Mouse (Mus musculus) small intestine, adult 2 months (tissue): ENCODE measurements around the gene Ppp2r5b. TPM values are rescaled to one million over a fixed set of nuclear protein-coding genes. Genes with fewer than 3 reads are reported as not detected.

Source experiments
- H3K27ac ChIP-seq: fragments of 200-500 bp; 2 replicates; pipeline ENCODE4 v1.5.1; 2012; ENCODE audit warnings: low read depth, low read length, control low read depth, inconsistent platforms; ENCODE audit not compliant: insufficient read depth
- H3K27me3 ChIP-seq: fragments of 200-500 bp; 2 replicates; pipeline ENCODE4 v1.6.1; 2012; ENCODE audit warnings: mild to moderate bottlenecking, moderate library complexity, low read length, inconsistent platforms; ENCODE audit not compliant: control insufficient read depth, insufficient read depth
- H3K36me3 ChIP-seq: fragments of 200-500 bp; 2 replicates; pipeline ENCODE4 v1.6.1; 2012; ENCODE audit warnings: mild to moderate bottlenecking, low read length, control low read depth, inconsistent platforms; ENCODE audit not compliant: control insufficient read depth, insufficient read depth
- H3K4me1 ChIP-seq: fragments of 200-500 bp; 2 replicates; pipeline ENCODE4 v1.6.1; 2012; ENCODE audit warnings: low read length, inconsistent platforms, mixed read lengths; ENCODE audit not compliant: control insufficient read depth, insufficient read depth, insufficient read length
- H3K4me3 ChIP-seq: fragments of 200-500 bp; 2 replicates; pipeline ENCODE4 v1.5.1; 2012; ENCODE audit warnings: low read depth, mild to moderate bottlenecking, control low read depth, inconsistent platforms, low read length, moderate library complexity
- CTCF ChIP-seq: fragments of 200-500 bp; IDR thresholded peaks from 2 replicates; pipeline ENCODE4 v1.5.1; 2012; ENCODE audit warnings: low read depth, mild to moderate bottlenecking, control low read depth, inconsistent platforms, low read length, moderate library complexity, mixed read lengths; ENCODE audit not compliant: insufficient replicate concordance, insufficient read length; ENCODE audit errors: extremely low read depth
- POLR2A ChIP-seq: fragments of 200-500 bp; IDR thresholded peaks from 2 replicates; pipeline ENCODE4 v1.6.1; 2012; ENCODE audit warnings: low read depth, mild to moderate bottlenecking, control low read depth, inconsistent platforms, low read length, moderate library complexity
- WGBS: fragments of 180-500 bp; shearing (Covaris S2); methylation state at CpG from one replicate; pipeline ENCODE4 v1.1.7; 2018; 5-methylcytosine and 5-hydroxymethylcytosine counted together
- polyA plus RNA-seq: library from polyadenylated mRNA; depleted of rRNA; stranded (reverse); fragments of >200 nt; gene quantifications from 2 replicates; pipeline ENCODE4 v1.2.3, GENCODE M21; 2012

Ppp2r5b gene
- polyA plus RNA-seq, 1 experiment = 112 TPM

DNA sequence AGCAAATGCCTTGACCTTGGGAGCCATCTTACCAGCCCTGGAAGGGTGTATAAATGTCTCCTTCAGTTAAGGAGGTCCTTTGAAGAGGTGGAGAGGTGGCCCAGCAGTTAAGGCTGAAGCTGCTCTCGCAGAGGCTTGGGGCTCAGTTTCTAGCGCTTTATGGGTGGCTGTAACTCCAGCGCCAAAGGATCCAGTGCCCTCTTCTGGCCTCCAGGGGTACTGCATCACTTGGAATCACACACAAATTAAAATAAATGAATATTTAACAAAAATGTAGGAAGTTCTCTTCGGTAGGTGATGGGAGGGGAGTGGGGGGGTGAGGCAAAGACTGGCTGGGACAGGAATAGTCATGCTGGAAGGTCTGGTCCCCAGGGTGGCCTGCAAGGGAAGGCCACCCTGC lies 25.3 kb upstream of the Ppp2r5b start:
- Histone ChIP-seq H3K27me3 (no peaks in the 10 kb centered on the region), H3K4me1 (peaks cover 5% of the 10 kb centered on the region; the same call in 1 of the 2 replicates), H3K4me3 (no peak overlapping the region), H3K27ac (no peak overlapping the region), H3K36me3 (peaks cover 65% of the 10 kb centered on the region)
- TF ChIP-seq CTCF = peak; percentile 47; the same call in 1 of the 2 replicates
- no peak for TF ChIP-seq POLR2A
- 84% methylated on average over 4 of the region's 4 CpGs for WGBS

DNA sequence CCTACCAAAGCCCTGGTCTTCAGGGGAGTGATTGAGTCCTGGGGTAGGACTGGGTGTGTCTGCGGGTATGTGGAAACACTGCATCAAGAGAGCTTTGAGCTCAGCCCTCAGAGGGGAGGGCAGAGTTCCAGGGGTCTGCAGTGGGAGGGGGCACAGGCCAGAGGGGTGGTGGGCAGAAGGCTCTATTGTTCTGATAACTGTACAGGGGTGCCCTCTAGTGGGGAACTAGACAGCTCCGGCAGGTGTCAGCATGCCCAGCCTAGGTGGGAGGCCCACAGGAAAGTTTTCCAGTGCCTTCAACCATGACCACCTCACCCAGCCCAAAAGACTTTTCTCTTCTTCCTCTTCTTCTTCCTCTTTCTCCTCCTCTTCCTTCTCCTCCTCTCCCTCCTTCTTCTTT lies 24.8 kb upstream of the Ppp2r5b start:
- no peak overlapping the region for H3K27ac ChIP-seq
- no peak overlapping the region for H3K4me3 ChIP-seq
- 62% methylated on average over 2 of the region's 2 CpGs for WGBS
- no peaks in the 10 kb centered on the region for H3K27me3 ChIP-seq
- peaks cover 66% of the 10 kb centered on the region for H3K36me3 ChIP-seq
- TF ChIP-seq POLR2A (no peak), CTCF (peak; percentile 72; the same call in 1 of the 2 replicates)
- H3K4me1 ChIP-seq = peaks cover 5% of the 10 kb centered on the region; the same call in 1 of the 2 replicates

DNA sequence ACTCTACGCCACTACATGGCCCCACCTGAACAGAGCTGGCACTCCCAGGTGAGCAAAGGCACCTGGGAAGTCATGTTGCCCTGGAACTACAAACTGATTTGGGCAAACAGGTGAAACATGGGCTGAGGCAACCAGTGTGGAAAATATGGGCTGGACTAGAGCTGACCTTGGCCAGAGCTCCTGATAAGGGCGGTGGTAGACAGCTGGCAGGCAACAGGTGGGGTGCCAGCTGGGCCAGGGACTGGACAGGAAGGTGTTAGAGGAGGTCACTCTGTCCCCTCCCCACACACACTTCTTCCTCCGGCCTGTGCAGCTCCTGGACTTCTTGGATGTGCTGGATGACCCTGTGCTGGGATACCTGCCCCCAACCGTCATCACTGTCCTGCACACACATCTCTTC lies 17.3 kb upstream of the Ppp2r5b start:
- H3K27ac ChIP-seq = no peak overlapping the region
- no peaks in the 10 kb centered on the region for H3K27me3 ChIP-seq
- 84% methylated on average over 4 of the region's 4 CpGs for WGBS
- H3K4me1 ChIP-seq = no peaks in the 10 kb centered on the region
- peaks cover 85% of the 10 kb centered on the region for H3K36me3 ChIP-seq
- TF ChIP-seq POLR2A = no peak
- no peak for TF ChIP-seq CTCF
- H3K4me3 ChIP-seq = no peak overlapping the region

DNA sequence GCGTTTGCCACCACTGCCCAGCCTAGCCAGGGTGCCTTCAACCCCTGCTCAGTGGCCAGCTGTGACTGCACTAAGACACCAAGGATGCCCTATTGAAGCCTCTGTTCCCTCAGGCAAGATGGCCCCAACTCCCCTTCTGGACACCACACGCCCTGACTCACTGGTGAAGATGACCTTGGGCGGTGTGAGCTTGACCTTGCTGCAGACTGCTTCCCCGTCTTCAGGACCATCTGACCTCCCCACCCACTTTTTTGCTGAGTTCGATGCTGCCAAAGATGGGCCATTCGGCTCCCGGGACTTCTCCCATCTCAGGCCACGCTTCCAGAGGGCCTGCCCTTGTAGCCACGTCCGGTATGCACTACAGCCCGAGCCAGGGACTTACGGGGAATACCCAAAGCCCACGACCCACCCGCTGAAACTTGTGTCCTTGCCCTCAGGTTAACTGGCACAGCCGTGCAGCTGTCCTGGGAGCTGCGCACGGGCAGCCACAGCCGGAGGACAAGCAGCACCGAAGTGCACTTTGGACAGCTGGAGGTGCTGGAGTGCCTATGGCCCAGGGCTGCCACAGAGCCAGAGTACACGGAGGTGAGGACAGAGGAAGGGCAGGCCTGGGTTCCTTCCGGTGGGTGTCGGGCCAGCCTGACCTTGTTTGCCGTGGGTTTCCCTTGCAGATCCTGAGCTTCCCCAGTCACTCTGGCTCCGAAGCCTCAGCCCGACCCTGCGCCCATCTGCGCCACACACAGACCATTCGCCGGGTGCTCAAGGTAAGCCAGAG lies 12.0 kb upstream of the Ppp2r5b start:
- no peaks in the 10 kb centered on the region for H3K27me3 ChIP-seq
- H3K36me3 ChIP-seq = peaks cover 64% of the 10 kb centered on the region
- H3K27ac ChIP-seq = no peak overlapping the region
- no peak overlapping the region for H3K4me3 ChIP-seq
- H3K4me1 ChIP-seq = peaks cover under 1% of the 10 kb centered on the region; the same call in 1 of the 2 replicates
- 94% methylated on average over 29 of the region's 29 CpGs for WGBS
- TF ChIP-seq POLR2A (no peak), CTCF (no peak)

DNA sequence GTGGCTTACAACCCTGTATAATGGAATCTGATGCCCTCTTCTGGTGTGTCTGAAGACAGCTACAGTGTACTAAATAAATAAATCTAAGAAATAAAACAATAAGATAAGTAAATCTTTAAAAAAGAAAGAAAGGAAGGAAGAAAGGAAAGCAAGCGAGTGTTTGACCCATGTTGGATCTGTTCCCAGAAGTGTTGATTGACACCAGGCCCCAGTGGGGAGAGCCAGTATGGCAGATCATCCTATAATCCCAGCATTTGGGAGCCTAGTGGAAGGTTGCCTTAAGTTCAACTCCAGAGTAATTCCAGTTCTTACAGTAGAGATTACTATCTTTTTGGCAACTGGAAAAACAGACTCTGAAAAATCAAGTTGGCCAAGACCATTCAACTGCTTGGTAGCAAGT lies 10.1 kb upstream of the Ppp2r5b start:
- H3K36me3 ChIP-seq = peaks cover 48% of the 10 kb centered on the region
- WGBS = 49% methylated on average over 1 of the region's 1 CpGs
- H3K4me1 ChIP-seq = peaks cover 5% of the 10 kb centered on the region; the same call in 1 of the 2 replicates
- H3K4me3 ChIP-seq = no peak overlapping the region
- no peak overlapping the region for H3K27ac ChIP-seq
- H3K27me3 ChIP-seq = no peaks in the 10 kb centered on the region
- TF ChIP-seq CTCF (no peak), POLR2A (no peak)

DNA sequence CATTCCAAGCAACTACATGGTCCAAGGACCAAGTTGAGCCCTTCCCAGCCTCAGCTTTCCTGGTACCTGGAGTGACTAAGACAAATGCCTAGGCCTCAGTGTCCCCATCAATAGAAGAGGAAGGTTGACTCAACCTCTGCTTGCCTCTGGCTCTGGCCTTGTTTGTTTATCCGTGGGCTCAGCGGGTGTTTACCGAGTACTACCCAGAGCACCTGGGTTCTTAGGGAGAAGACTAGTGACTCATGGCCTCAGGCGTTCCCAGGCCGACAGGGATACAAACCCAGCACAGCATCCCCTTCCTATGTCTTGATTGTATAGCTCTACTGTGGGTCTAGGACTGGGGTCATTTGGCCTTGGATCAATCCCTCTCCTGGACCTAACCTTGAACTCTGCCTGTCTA lies 7.6 kb upstream of the Ppp2r5b start:
- Histone ChIP-seq H3K27me3 (no peaks in the 10 kb centered on the region), H3K27ac (no peak overlapping the region), H3K4me3 (no peak overlapping the region), H3K4me1 (peaks cover 8% of the 10 kb centered on the region; the same call in 1 of the 2 replicates), H3K36me3 (peaks cover 33% of the 10 kb centered on the region)
- TF ChIP-seq POLR2A (no peak), CTCF (no peak)
- WGBS = 60% methylated on average over 5 of the region's 5 CpGs

DNA sequence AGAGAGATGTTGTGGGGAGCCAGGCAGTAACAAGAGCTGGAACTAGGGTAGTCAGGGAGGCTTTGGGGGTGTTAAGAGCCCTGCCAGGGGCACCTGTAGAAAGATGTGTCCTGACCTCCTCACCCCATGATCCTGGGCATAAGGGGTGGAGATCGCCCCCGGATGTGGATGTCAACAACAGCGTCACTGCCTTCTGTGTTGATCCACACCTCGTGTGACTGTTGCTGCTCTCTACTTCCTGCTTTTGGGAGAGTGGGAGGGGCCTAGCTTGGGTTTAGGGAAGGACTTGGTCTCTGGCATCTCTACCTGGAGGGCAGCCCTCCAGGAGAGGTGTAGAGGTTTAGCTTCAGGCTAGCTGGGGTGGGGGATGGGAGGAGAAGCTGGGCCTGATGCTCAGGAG lies 6.6 kb upstream of the Ppp2r5b start:
- H3K27me3 ChIP-seq = no peaks in the 10 kb centered on the region
- WGBS = 0% methylated on average over 4 of the region's 4 CpGs
- H3K36me3 ChIP-seq = peaks cover 24% of the 10 kb centered on the region
- H3K4me1 ChIP-seq = peaks cover 8% of the 10 kb centered on the region; the same call in 1 of the 2 replicates
- H3K27ac ChIP-seq = peak overlapping the region; percentile 78; the same call in 1 of the 2 replicates
- TF ChIP-seq POLR2A (peak; percentile 28; the same call in 1 of the 2 replicates), CTCF (no peak)
- H3K4me3 ChIP-seq = peak overlapping the region; percentile 91
